Mouse (Mus musculus) E14TG2a.4 (cell line): ENCODE data around the gene Gucy2d.

Source experiments
- H3K27me3 ChIP-seq: 2 replicates; pipeline ENCODE4 v1.6.1; 2014; ENCODE audit warnings: low read length, control low read depth; ENCODE audit not compliant: insufficient read depth
- H3K36me3 ChIP-seq: 2 replicates; pipeline ENCODE4 v1.6.1; 2014; ENCODE audit warnings: low read length, control low read depth; ENCODE audit not compliant: insufficient read depth
- H3K4me1 ChIP-seq: replicated peaks from 2 replicates; pipeline ENCODE4 v1.6.1; 2014; ENCODE audit warnings: low read depth, low read length, control low read depth
- H3K4me3 ChIP-seq: replicated peaks from 2 replicates; pipeline ENCODE4 v1.5.1; 2014; ENCODE audit warnings: mild to moderate bottlenecking, low read length
- H3K9me3 ChIP-seq: 2 replicates; pipeline ENCODE4 v1.6.1; 2014; ENCODE audit warnings: low read length, control low read depth
- CTCF ChIP-seq: conservative IDR thresholded peaks from 2 replicates; pipeline ENCODE4 v1.5.1; 2014; ENCODE audit warnings: low read length
- NANOG ChIP-seq: IDR thresholded peaks from 2 replicates; pipeline ENCODE4 v1.6.1; 2014; ENCODE audit warnings: borderline replicate concordance, low read length, mixed read lengths
- POU5F1 ChIP-seq: IDR thresholded peaks from 2 replicates; pipeline ENCODE4 v1.6.1; 2014; ENCODE audit warnings: low read length, borderline replicate concordance

Gene Gucy2d

GRCm38 (mm10) chr7:98490328-98490727 lies 50.1 kb downstream of the Gucy2d start:
- TF ChIP-seq POU5F1 = no peak
- TF ChIP-seq NANOG = no peak
- no peak for TF ChIP-seq CTCF
- Histone ChIP-seq H3K36me3 (no peaks in the 10 kb centered on the region), H3K4me1 (peaks cover 28% of the 10 kb centered on the region), H3K27me3 (peaks cover 83% of the 10 kb centered on the region), H3K9me3 (peaks cover 3% of the 10 kb centered on the region), H3K4me3 (peak overlapping the region; percentile 76)

GRCm38 (mm10) chr7:98490911-98491310 lies 50.7 kb downstream of the Gucy2d start:
- TF ChIP-seq NANOG (no peak), POU5F1 (no peak), CTCF (no peak)
- Histone ChIP-seq H3K36me3 (no peaks in the 10 kb centered on the region), H3K27me3 (peaks cover 83% of the 10 kb centered on the region), H3K4me3 (no peak overlapping the region), H3K4me1 (peaks cover 28% of the 10 kb centered on the region), H3K9me3 (peaks cover 9% of the 10 kb centered on the region)

- H3K9me3 ChIP-seq = peaks cover 10% of the 10 kb centered on the region
- TF ChIP-seq NANOG = no peak
- no peak for TF ChIP-seq CTCF
- no peak for TF ChIP-seq POU5F1
- no peak overlapping the region for H3K4me3 ChIP-seq
- peaks cover 82% of the 10 kb centered on the region for H3K27me3 ChIP-seq
- peaks cover 28% of the 10 kb centered on the region for H3K4me1 ChIP-seq
- H3K36me3 ChIP-seq = no peaks in the 10 kb centered on the region
Measured at GRCm38 (mm10) chr7:98491451-98492200, 51.4 kb downstream of the Gucy2d start.

GRCm38 (mm10) chr7:98492331-98492730 lies 52.1 kb downstream of the Gucy2d start:
- H3K9me3 ChIP-seq = peaks cover 10% of the 10 kb centered on the region
- peaks cover 79% of the 10 kb centered on the region for H3K27me3 ChIP-seq
- H3K36me3 ChIP-seq = no peaks in the 10 kb centered on the region
- H3K4me3 ChIP-seq = no peak overlapping the region
- peaks cover 28% of the 10 kb centered on the region for H3K4me1 ChIP-seq
- TF ChIP-seq CTCF (no peak), POU5F1 (no peak), NANOG (no peak)

GRCm38 (mm10) chr7:98493307-98493706 lies 53.1 kb downstream of the Gucy2d start:
- peaks cover 28% of the 10 kb centered on the region for H3K4me1 ChIP-seq

GRCm38 (mm10) chr7:98493901-98494480 lies 53.8 kb downstream of the Gucy2d start:
- peaks cover 10% of the 10 kb centered on the region for H3K9me3 ChIP-seq
- H3K36me3 ChIP-seq = no peaks in the 10 kb centered on the region
- TF ChIP-seq CTCF (no peak), POU5F1 (no peak), NANOG (no peak)
- H3K27me3 ChIP-seq = peaks cover 79% of the 10 kb centered on the region
- H3K4me3 ChIP-seq = no peak overlapping the region
- H3K4me1 ChIP-seq = peaks cover 27% of the 10 kb centered on the region

More at GRCm38 (mm10) chr7:98493307-98493706, 53.1 kb downstream of the Gucy2d start:
- Histone ChIP-seq H3K4me3 (no peak overlapping the region), H3K36me3 (no peaks in the 10 kb centered on the region), H3K9me3 (peaks cover 10% of the 10 kb centered on the region), H3K27me3 (peaks cover 79% of the 10 kb centered on the region)
- TF ChIP-seq POU5F1 (no peak), NANOG (no peak), CTCF (no peak)

- Histone ChIP-seq H3K36me3 (no peaks in the 10 kb centered on the region), H3K4me1 (peaks cover 28% of the 10 kb centered on the region), H3K9me3 (peaks cover 10% of the 10 kb centered on the region), H3K27me3 (peaks cover 82% of the 10 kb centered on the region), H3K4me3 (no peak overlapping the region)
- TF ChIP-seq CTCF = no peak
Measured at GRCm38 (mm10) chr7:98495591-98495990, 55.4 kb downstream of the Gucy2d start.

GRCm38 (mm10) chr7:98497451-98497850 lies 57.2 kb downstream of the Gucy2d start:
- peaks cover 26% of the 10 kb centered on the region for H3K4me1 ChIP-seq
- no peak for TF ChIP-seq NANOG
- TF ChIP-seq CTCF = no peak
- TF ChIP-seq POU5F1 = no peak

GRCm38 (mm10) chr7:98498101-98498500 lies 57.9 kb downstream of the Gucy2d start:
- TF ChIP-seq POU5F1 = no peak
- no peak for TF ChIP-seq NANOG
- no peak for TF ChIP-seq CTCF
- peaks cover 10% of the 10 kb centered on the region for H3K9me3 ChIP-seq
- peaks cover 74% of the 10 kb centered on the region for H3K27me3 ChIP-seq
- 0 out of 2 replicates have a peak overlapping the region, but pooled peaks have one; percentile 1 for H3K4me3 ChIP-seq
- peaks cover 25% of the 10 kb centered on the region for H3K4me1 ChIP-seq
- no peaks in the 10 kb centered on the region for H3K36me3 ChIP-seq

More at GRCm38 (mm10) chr7:98497451-98497850, 57.2 kb downstream of the Gucy2d start:
- Histone ChIP-seq H3K4me3 (no peak overlapping the region), H3K9me3 (peaks cover 10% of the 10 kb centered on the region), H3K36me3 (no peaks in the 10 kb centered on the region), H3K27me3 (peaks cover 72% of the 10 kb centered on the region)
